Mouse (Mus musculus): ENCODE results near the gene Rep15. TPM values are rescaled to one million over a fixed set of nuclear protein-coding genes. Genes with fewer than 3 reads are reported as not detected.

Gene Rep15
- polyA plus RNA-seq (2014; fragmentation: Nextera tagmentation; extraction: Ambion mirVana) = 0.43 and 0.56 TPM in 2 replicates

GRCm38 (mm10) chr6:147032303-147032925 is at the start of gene Rep15:
Rep15 (plus strand) TSS chr6:147032584.
- no peak within 1 kb of the TSS for H3K27ac ChIP-seq (ENCODE audit: low read depth, low read length)
- no peak within 1 kb of the TSS for H3K4me3 ChIP-seq (ENCODE audit: low read depth, low read length)
- H3K4me2 ChIP-seq (ENCODE audit: low read length) = no peak within 1 kb of the TSS
- H3K9ac ChIP-seq (ENCODE audit: low read length) = no peak within 1 kb of the TSS
- H3K36me3 ChIP-seq (ENCODE audit: control insufficient read depth, insufficient read depth, low read length) = no peaks in the 10 kb centered on the region
- no peaks in the 10 kb centered on the region for H3K27me3 ChIP-seq (replicated peaks; ENCODE audit: control insufficient read depth, insufficient read depth, low read length)
- H3K9me3 ChIP-seq (replicated peaks; ENCODE audit: control insufficient read depth, low read length) = no peaks in the 10 kb centered on the region
- DNase-seq (ENCODE audit: low spot score) (no peak), ATAC-seq (no peak)
- H3K4me1 ChIP-seq (ENCODE audit: control insufficient read depth, insufficient read depth, low read length) = no peaks in the 10 kb centered on the region
- WGBS = 31% methylated on average over 13 of the region's 13 CpGs

DNA sequence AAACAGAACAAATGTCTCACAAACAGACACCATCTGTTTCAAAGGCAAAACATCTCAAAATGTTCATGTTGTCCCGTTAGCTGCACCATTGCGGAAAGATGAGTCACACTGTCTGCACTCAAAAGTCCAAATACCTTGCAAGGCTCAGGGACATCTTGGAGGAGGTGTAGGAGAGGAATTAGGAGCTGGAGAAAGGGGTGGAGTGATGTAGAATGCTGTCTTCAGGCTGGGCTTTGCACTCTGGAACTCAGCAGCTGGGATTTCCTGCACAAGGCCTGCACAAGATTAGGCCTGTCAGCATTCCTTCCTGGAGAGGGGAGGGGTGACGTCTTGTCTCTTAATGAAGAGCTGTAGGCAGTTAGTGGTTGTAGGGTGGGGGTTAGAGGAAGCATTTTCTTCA is 47.8 kb upstream of the Rep15 start:
- no peak overlapping the region for H3K4me2 ChIP-seq (ENCODE audit: low read length)
- 77% methylated on average over 3 of the region's 3 CpGs for WGBS

DNA sequence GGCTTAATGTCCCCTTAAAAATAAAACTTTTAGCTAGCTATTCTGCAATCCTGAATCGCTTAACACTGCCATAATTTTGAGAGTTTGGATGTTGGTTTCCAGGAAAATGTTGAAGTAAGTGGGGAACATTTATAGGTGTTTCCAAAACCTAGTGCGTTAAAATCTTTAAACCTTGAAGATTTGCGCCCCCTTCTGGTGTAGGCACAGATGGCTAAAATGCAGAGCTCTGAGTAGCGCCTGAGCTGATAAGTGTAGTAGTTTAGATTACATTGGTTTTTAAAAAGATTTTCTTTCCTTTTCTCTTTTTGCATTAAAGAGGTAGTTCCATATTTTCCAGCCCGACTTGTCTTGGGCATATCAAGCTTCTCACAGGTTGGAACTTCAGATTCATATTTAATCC is 38.1 kb upstream of the Rep15 start:
- Histone ChIP-seq H3K9me3 (replicated peaks; ENCODE audit: control insufficient read depth, low read length) (no peaks in the 10 kb centered on the region), H3K4me1 (ENCODE audit: control insufficient read depth, insufficient read depth, low read length) (no peaks in the 10 kb centered on the region), H3K4me2 (ENCODE audit: low read length) (no peak overlapping the region), H3K4me3 (ENCODE audit: low read depth, low read length) (no peak overlapping the region), H3K27ac (ENCODE audit: low read depth, low read length) (no peak overlapping the region), H3K9ac (ENCODE audit: low read length) (no peak overlapping the region), H3K27me3 (replicated peaks; ENCODE audit: control insufficient read depth, insufficient read depth, low read length) (no peaks in the 10 kb centered on the region), H3K36me3 (ENCODE audit: control insufficient read depth, insufficient read depth, low read length) (no peaks in the 10 kb centered on the region)
- DNase-seq (ENCODE audit: low spot score) = peak; percentile 76
- ATAC-seq = no peak
- 43% methylated on average over 5 of the region's 5 CpGs for WGBS

More for the DNA sequence above, 47.8 kb upstream of the Rep15 start:
- DNase-seq (ENCODE audit: low spot score) (no peak), ATAC-seq (no peak)
- Histone ChIP-seq H3K9me3 (replicated peaks; ENCODE audit: control insufficient read depth, low read length) (no peaks in the 10 kb centered on the region), H3K36me3 (ENCODE audit: control insufficient read depth, insufficient read depth, low read length) (no peaks in the 10 kb centered on the region), H3K9ac (ENCODE audit: low read length) (no peak overlapping the region), H3K27me3 (replicated peaks; ENCODE audit: control insufficient read depth, insufficient read depth, low read length) (no peaks in the 10 kb centered on the region), H3K27ac (ENCODE audit: low read depth, low read length) (no peak overlapping the region), H3K4me3 (ENCODE audit: low read depth, low read length) (no peak overlapping the region), H3K4me1 (ENCODE audit: control insufficient read depth, insufficient read depth, low read length) (peaks cover 16% of the 10 kb centered on the region; the same call in 1 of the 2 replicates)

- no peaks in the 10 kb centered on the region for H3K9me3 ChIP-seq (replicated peaks; ENCODE audit: control insufficient read depth, low read length)
- no peaks in the 10 kb centered on the region for H3K4me1 ChIP-seq (ENCODE audit: control insufficient read depth, insufficient read depth, low read length)
- 93% methylated on average over 2 of the region's 2 CpGs for WGBS
- ATAC-seq (no peak), DNase-seq (ENCODE audit: low spot score) (no peak)
- no peak overlapping the region for H3K4me2 ChIP-seq (ENCODE audit: low read length)
- no peaks in the 10 kb centered on the region for H3K36me3 ChIP-seq (ENCODE audit: control insufficient read depth, insufficient read depth, low read length)
- H3K27me3 ChIP-seq (replicated peaks; ENCODE audit: control insufficient read depth, insufficient read depth, low read length) = no peaks in the 10 kb centered on the region
- H3K4me3 ChIP-seq (ENCODE audit: low read depth, low read length) = no peak overlapping the region
- no peak overlapping the region for H3K9ac ChIP-seq (ENCODE audit: low read length)
- no peak overlapping the region for H3K27ac ChIP-seq (ENCODE audit: low read depth, low read length)
Observed at GRCm38 (mm10) chr6:146995391-146995790, 37.0 kb upstream of the Rep15 start.

GRCm38 (mm10) chr6:146995878-146996277 is 36.5 kb upstream of the Rep15 start:
- DNase-seq (ENCODE audit: low spot score) = no peak
- Histone ChIP-seq H3K4me2 (ENCODE audit: low read length) (no peak overlapping the region), H3K4me3 (ENCODE audit: low read depth, low read length) (no peak overlapping the region), H3K9ac (ENCODE audit: low read length) (no peak overlapping the region), H3K9me3 (replicated peaks; ENCODE audit: control insufficient read depth, low read length) (no peaks in the 10 kb centered on the region), H3K36me3 (ENCODE audit: control insufficient read depth, insufficient read depth, low read length) (no peaks in the 10 kb centered on the region), H3K4me1 (ENCODE audit: control insufficient read depth, insufficient read depth, low read length) (no peaks in the 10 kb centered on the region), H3K27ac (ENCODE audit: low read depth, low read length) (no peak overlapping the region), H3K27me3 (replicated peaks; ENCODE audit: control insufficient read depth, insufficient read depth, low read length) (no peaks in the 10 kb centered on the region)
- 88% methylated on average over 6 of the region's 6 CpGs for WGBS
- no peak for ATAC-seq

GRCm38 (mm10) chr6:146997006-146997405 is 35.4 kb upstream of the Rep15 start:
- ATAC-seq (no peak), DNase-seq (ENCODE audit: low spot score) (no peak)
- H3K4me2 ChIP-seq (ENCODE audit: low read length) = no peak overlapping the region
- H3K27ac ChIP-seq (ENCODE audit: low read depth, low read length) = no peak overlapping the region
- H3K4me1 ChIP-seq (ENCODE audit: control insufficient read depth, insufficient read depth, low read length) = no peaks in the 10 kb centered on the region
- no peak overlapping the region for H3K4me3 ChIP-seq (ENCODE audit: low read depth, low read length)
- no peaks in the 10 kb centered on the region for H3K27me3 ChIP-seq (replicated peaks; ENCODE audit: control insufficient read depth, insufficient read depth, low read length)
- WGBS = 91% methylated on average over 6 of the region's 6 CpGs
- H3K36me3 ChIP-seq (ENCODE audit: control insufficient read depth, insufficient read depth, low read length) = no peaks in the 10 kb centered on the region
- H3K9ac ChIP-seq (ENCODE audit: low read length) = no peak overlapping the region
- H3K9me3 ChIP-seq (replicated peaks; ENCODE audit: control insufficient read depth, low read length) = no peaks in the 10 kb centered on the region

GRCm38 (mm10) chr6:146998710-146999109 is 33.7 kb upstream of the Rep15 start:
- Histone ChIP-seq H3K4me1 (ENCODE audit: control insufficient read depth, insufficient read depth, low read length) (no peaks in the 10 kb centered on the region), H3K9ac (ENCODE audit: low read length) (no peak overlapping the region), H3K27me3 (replicated peaks; ENCODE audit: control insufficient read depth, insufficient read depth, low read length) (no peaks in the 10 kb centered on the region), H3K36me3 (ENCODE audit: control insufficient read depth, insufficient read depth, low read length) (no peaks in the 10 kb centered on the region), H3K27ac (ENCODE audit: low read depth, low read length) (no peak overlapping the region), H3K4me3 (ENCODE audit: low read depth, low read length) (no peak overlapping the region), H3K9me3 (replicated peaks; ENCODE audit: control insufficient read depth, low read length) (no peaks in the 10 kb centered on the region), H3K4me2 (ENCODE audit: low read length) (no peak overlapping the region)
- 91% methylated on average over 4 of the region's 4 CpGs for WGBS
- ATAC-seq (no peak), DNase-seq (ENCODE audit: low spot score) (no peak)

- Histone ChIP-seq H3K4me3 (ENCODE audit: low read depth, low read length) (no peak overlapping the region), H3K27ac (ENCODE audit: low read depth, low read length) (no peak overlapping the region), H3K27me3 (replicated peaks; ENCODE audit: control insufficient read depth, insufficient read depth, low read length) (no peaks in the 10 kb centered on the region), H3K9me3 (replicated peaks; ENCODE audit: control insufficient read depth, low read length) (no peaks in the 10 kb centered on the region), H3K4me1 (ENCODE audit: control insufficient read depth, insufficient read depth, low read length) (no peaks in the 10 kb centered on the region), H3K4me2 (ENCODE audit: low read length) (no peak overlapping the region), H3K36me3 (ENCODE audit: control insufficient read depth, insufficient read depth, low read length) (no peaks in the 10 kb centered on the region), H3K9ac (ENCODE audit: low read length) (no peak overlapping the region)
- DNase-seq (ENCODE audit: low spot score) = no peak
- no peak for ATAC-seq
- 86% methylated on average over 9 of the region's 9 CpGs for WGBS
Observed at GRCm38 (mm10) chr6:146999302-146999701, 33.1 kb upstream of the Rep15 start.

DNA sequence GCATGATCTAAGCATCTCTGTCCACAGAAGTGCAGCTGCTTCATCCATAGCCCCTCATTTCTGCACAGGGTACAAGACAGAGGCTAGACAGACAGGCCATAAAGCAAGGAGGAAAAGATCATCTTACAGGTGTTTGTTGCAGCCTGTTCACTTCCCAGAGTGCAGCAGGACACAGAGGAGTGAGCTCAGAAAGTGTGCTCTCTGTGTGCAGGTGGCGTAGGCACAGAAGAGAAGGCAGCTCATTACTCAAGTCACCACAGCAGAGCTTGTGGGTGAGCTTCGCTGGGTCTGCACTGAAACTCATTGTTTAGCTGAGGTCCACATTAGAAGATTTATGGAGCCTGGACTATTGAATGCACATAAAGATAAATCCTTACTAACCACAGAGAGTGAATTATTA is 32.6 kb upstream of the Rep15 start:
- 71% methylated on average over 2 of the region's 2 CpGs for WGBS
- H3K36me3 ChIP-seq (ENCODE audit: control insufficient read depth, insufficient read depth, low read length) = no peaks in the 10 kb centered on the region
- DNase-seq (ENCODE audit: low spot score) = no peak
- H3K9ac ChIP-seq (ENCODE audit: low read length) = no peak overlapping the region
- no peak for ATAC-seq
- no peaks in the 10 kb centered on the region for H3K27me3 ChIP-seq (replicated peaks; ENCODE audit: control insufficient read depth, insufficient read depth, low read length)
- no peak overlapping the region for H3K4me3 ChIP-seq (ENCODE audit: low read depth, low read length)
- H3K4me2 ChIP-seq (ENCODE audit: low read length) = no peak overlapping the region
- no peak overlapping the region for H3K27ac ChIP-seq (ENCODE audit: low read depth, low read length)
- no peaks in the 10 kb centered on the region for H3K9me3 ChIP-seq (replicated peaks; ENCODE audit: control insufficient read depth, low read length)
- H3K4me1 ChIP-seq (ENCODE audit: control insufficient read depth, insufficient read depth, low read length) = no peaks in the 10 kb centered on the region
